Mouse (Mus musculus) small intestine, adult 2 months (tissue): Measurements from ENCODE around the gene Ptgr1. TPM values are rescaled to one million over a fixed set of nuclear protein-coding genes. Genes with fewer than 3 reads are reported as not detected.

Experiments
- H3K27ac ChIP-seq: fragments of 200-500 bp; 2 replicates; pipeline ENCODE4 v1.5.1; 2012; ENCODE audit warnings: low read depth, low read length, control low read depth, inconsistent platforms; ENCODE audit not compliant: insufficient read depth
- H3K27me3 ChIP-seq: fragments of 200-500 bp; 2 replicates; pipeline ENCODE4 v1.6.1; 2012; ENCODE audit warnings: mild to moderate bottlenecking, moderate library complexity, low read length, inconsistent platforms; ENCODE audit not compliant: control insufficient read depth, insufficient read depth
- H3K36me3 ChIP-seq: fragments of 200-500 bp; 2 replicates; pipeline ENCODE4 v1.6.1; 2012; ENCODE audit warnings: mild to moderate bottlenecking, low read length, control low read depth, inconsistent platforms; ENCODE audit not compliant: control insufficient read depth, insufficient read depth
- H3K4me1 ChIP-seq: fragments of 200-500 bp; 2 replicates; pipeline ENCODE4 v1.6.1; 2012; ENCODE audit warnings: low read length, inconsistent platforms, mixed read lengths; ENCODE audit not compliant: control insufficient read depth, insufficient read depth, insufficient read length
- H3K4me3 ChIP-seq: fragments of 200-500 bp; 2 replicates; pipeline ENCODE4 v1.5.1; 2012; ENCODE audit warnings: low read depth, mild to moderate bottlenecking, control low read depth, inconsistent platforms, low read length, moderate library complexity
- CTCF ChIP-seq: fragments of 200-500 bp; IDR thresholded peaks from 2 replicates; pipeline ENCODE4 v1.5.1; 2012; ENCODE audit warnings: low read depth, mild to moderate bottlenecking, control low read depth, inconsistent platforms, low read length, moderate library complexity, mixed read lengths; ENCODE audit not compliant: insufficient replicate concordance, insufficient read length; ENCODE audit errors: extremely low read depth
- POLR2A ChIP-seq: fragments of 200-500 bp; IDR thresholded peaks from 2 replicates; pipeline ENCODE4 v1.6.1; 2012; ENCODE audit warnings: low read depth, mild to moderate bottlenecking, control low read depth, inconsistent platforms, low read length, moderate library complexity
- WGBS: fragments of 180-500 bp; shearing (Covaris S2); methylation state at CpG from one replicate; pipeline ENCODE4 v1.1.7; 2018; 5-methylcytosine and 5-hydroxymethylcytosine counted together
- polyA plus RNA-seq: library from polyadenylated mRNA; depleted of rRNA; stranded (reverse); fragments of >200 nt; gene quantifications from 2 replicates; pipeline ENCODE4 v1.2.3, GENCODE M21; 2012; rRNA removed

Gene Ptgr1
- polyA plus RNA-seq, 1 experiment: 11.2 TPM

DNA sequence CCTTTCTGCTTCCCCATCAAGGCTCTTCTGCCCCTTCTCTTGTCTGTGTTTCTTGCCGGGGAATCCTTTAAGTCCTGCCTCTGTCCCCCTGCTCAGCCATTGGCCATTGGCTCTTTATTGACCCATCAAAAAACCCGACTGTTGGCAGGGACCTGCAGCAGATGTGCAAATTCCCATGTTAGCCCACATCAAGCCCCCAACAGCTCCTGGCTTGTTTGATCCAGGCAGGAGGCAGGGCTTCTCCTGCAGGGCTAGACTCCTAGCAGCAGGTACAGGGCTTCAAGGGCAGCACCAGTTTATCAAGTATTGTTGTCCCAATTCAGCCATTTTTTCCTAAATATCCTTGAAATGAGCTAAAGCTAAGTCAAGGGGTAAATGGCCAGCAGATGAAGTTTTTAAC is 60.8 kb downstream of the Ptgr1 start:
- H3K27me3 ChIP-seq: peaks cover 8% of the 10 kb centered on the region; the same call in 1 of the 2 replicates
- no peak overlapping the region for H3K4me3 ChIP-seq
- no peaks in the 10 kb centered on the region for H3K36me3 ChIP-seq
- no peak for TF ChIP-seq CTCF
- no peak for TF ChIP-seq POLR2A
- H3K4me1 ChIP-seq: no peaks in the 10 kb centered on the region
- H3K27ac ChIP-seq: no peak overlapping the region
- WGBS: 15% methylated on average over 2 of the region's 2 CpGs

DNA sequence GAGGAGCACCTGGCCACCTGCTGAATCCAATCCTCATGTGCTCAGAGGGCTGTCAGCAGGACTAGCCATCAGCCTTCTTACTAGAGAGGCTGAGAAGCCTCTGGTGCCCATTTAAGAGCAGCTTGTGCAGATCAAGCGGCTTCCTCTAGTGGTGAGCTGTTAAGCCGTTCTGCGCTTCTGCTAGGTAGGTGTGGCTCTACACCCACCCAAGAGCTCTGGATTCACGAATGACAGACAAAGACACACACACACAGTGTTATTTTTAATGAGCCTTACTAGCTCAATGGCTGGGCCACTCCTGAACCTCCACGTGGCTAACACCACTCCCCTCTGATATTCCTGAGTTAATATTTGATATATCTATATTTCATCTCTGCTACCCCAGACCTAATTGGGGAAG is 61.3 kb downstream of the Ptgr1 start:
- no peaks in the 10 kb centered on the region for H3K4me1 ChIP-seq
- no peaks in the 10 kb centered on the region for H3K36me3 ChIP-seq
- peaks cover 8% of the 10 kb centered on the region; the same call in 1 of the 2 replicates for H3K27me3 ChIP-seq
- H3K4me3 ChIP-seq: no peak overlapping the region
- H3K27ac ChIP-seq: no peak overlapping the region
- WGBS: 29% methylated on average over 5 of the region's 5 CpGs
- TF ChIP-seq POLR2A: no peak
- no peak for TF ChIP-seq CTCF

DNA sequence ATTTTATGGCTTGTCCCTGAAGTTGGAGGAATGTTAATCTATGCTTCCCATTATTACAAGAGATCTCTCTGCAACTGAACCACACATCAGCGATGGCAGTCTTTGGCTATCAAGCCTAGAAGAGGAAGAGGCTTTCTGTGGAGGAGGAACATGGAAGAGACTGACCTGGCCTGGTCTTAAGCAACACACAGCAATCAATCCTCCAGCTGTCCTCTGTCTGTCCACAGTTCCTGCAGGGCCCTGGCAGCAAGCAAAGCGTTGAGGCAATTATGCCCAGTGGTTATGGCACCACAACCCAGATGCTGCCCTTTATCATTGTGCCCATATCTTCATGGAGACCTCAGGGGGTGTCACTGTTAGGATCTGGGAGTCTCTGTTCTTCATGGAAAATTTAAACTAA is 63.0 kb downstream of the Ptgr1 start:
- Histone ChIP-seq H3K4me1 (no peaks in the 10 kb centered on the region), H3K27ac (no peak overlapping the region), H3K27me3 (peaks cover 8% of the 10 kb centered on the region; the same call in 1 of the 2 replicates), H3K36me3 (no peaks in the 10 kb centered on the region), H3K4me3 (no peak overlapping the region)
- TF ChIP-seq CTCF (no peak), POLR2A (no peak)
- WGBS: 75% methylated on average over 2 of the region's 2 CpGs

Other genes starting within 250 kb of the Ptgr1 start
- gene Olfr267, start 199.4 kb downstream of the Ptgr1 start, polyA plus RNA-seq: not detected in 2 replicates
- 13.5 and 25.8 TPM in 2 replicates for gene Ecpas, start 74.4 kb downstream of the Ptgr1 start, polyA plus RNA-seq
- not detected in 2 replicates for gene Zkscan16, start 43.5 kb downstream of the Ptgr1 start, polyA plus RNA-seq
- gene Dnajc25, start 7.9 kb upstream of the Ptgr1 start, polyA plus RNA-seq: 4.2 and 4.7 TPM in 2 replicates
- gene Gm20503, start 16.1 kb upstream of the Ptgr1 start, polyA plus RNA-seq: 0.96 TPM in 1 of 2 replicates, not detected in the other
- gene Gng10, start 48.0 kb upstream of the Ptgr1 start, polyA plus RNA-seq: 7.1 and 13.0 TPM in 2 replicates
- gene AI481877, start 151.9 kb upstream of the Ptgr1 start, polyA plus RNA-seq: 0.04 TPM in 1 of 2 replicates, not detected in the other
- 9.6 and 109 TPM in 2 replicates for gene Ugcg, start 202.1 kb upstream of the Ptgr1 start, polyA plus RNA-seq